Comparison of ENCODE assay signal across 21 mouse cellular contexts in genomic region chr1:131804166-131804565, GRCm38 (mm10). TPM values are rescaled to one million over a fixed set of nuclear protein-coding genes. Genes with fewer than 3 reads are reported as not detected.
"Had no signal": no experiment of that assay in that cellular context is flagged by ENCODE, and none has a peak within 500 bp of the region (broad histone marks: within the 10 kb centered on the region; RNA-seq: fewer than 3 reads in every experiment).

No protein-coding gene starts in this region.

- H3K4me3 ChIP-seq: heart, embryonic 13.5 days; heart, embryonic 15.5 days; hindbrain, embryonic 13.5 days; hindbrain, embryonic 15.5 days; limb, embryonic 13.5 days; limb, embryonic 15.5 days; liver, embryonic 12.5 days had no signal

- DNase-seq: gastrocnemius, postnatal 14 days; gastrocnemius, postnatal 36 days; heart, adult 18-20 months; heart, postnatal 14 days; heart, postnatal 36 days; kidney, adult 11 months; kidney, adult 8-10 months; kidney, postnatal 14 days; kidney, postnatal 36 days; layer of hippocampus, adult 9-11 months; layer of hippocampus, postnatal 36 days had no signal

- H3K9me3 ChIP-seq: heart, embryonic 13.5 days; heart, embryonic 15.5 days; hindbrain, embryonic 13.5 days; hindbrain, embryonic 15.5 days; limb, embryonic 13.5 days; limb, embryonic 15.5 days; liver, embryonic 12.5 days had no signal

- H3K36me3 ChIP-seq: heart, embryonic 13.5 days; heart, embryonic 15.5 days; hindbrain, embryonic 13.5 days; hindbrain, embryonic 15.5 days; limb, embryonic 13.5 days; limb, embryonic 15.5 days; liver, embryonic 12.5 days had no signal

- H3K4me1 ChIP-seq: heart, embryonic 13.5 days; heart, embryonic 15.5 days; hindbrain, embryonic 13.5 days; hindbrain, embryonic 15.5 days; limb, embryonic 13.5 days; limb, embryonic 15.5 days; liver, embryonic 12.5 days had no signal

- H3K27ac ChIP-seq: heart, embryonic 13.5 days; heart, embryonic 15.5 days; hindbrain, embryonic 13.5 days; hindbrain, embryonic 15.5 days; hindbrain, postnatal 0 days; limb, embryonic 13.5 days; limb, embryonic 15.5 days; liver, embryonic 12.5 days; liver, embryonic 14.5 days had no signal

- H3K27me3 ChIP-seq: heart, embryonic 13.5 days; heart, embryonic 15.5 days; hindbrain, embryonic 13.5 days; hindbrain, embryonic 15.5 days; limb, embryonic 13.5 days; limb, embryonic 15.5 days; liver, embryonic 12.5 days had no signal

RNA-seq across cellular contexts. Expression of gene Pm20d1, which starts 7.0 kb away (rescaled TPM):
- total RNA-seq: hematopoietic stem cell, adult 5-6 weeks had no signal
